Mouse (Mus musculus): ENCODE measurements around the gene Zfp335.
"Not testable (repeated sequence)": the region's sequence is repeated elsewhere in the genome, so short reads cannot be mapped to it uniquely, and the experiment has no call there.

Zfp335 gene

GRCm38 (mm10) chr2:164867566-164867965 lies 44.0 kb downstream of the Zfp335 start:
- DNase-seq (ENCODE audit: low spot score), result no peak

DNA sequence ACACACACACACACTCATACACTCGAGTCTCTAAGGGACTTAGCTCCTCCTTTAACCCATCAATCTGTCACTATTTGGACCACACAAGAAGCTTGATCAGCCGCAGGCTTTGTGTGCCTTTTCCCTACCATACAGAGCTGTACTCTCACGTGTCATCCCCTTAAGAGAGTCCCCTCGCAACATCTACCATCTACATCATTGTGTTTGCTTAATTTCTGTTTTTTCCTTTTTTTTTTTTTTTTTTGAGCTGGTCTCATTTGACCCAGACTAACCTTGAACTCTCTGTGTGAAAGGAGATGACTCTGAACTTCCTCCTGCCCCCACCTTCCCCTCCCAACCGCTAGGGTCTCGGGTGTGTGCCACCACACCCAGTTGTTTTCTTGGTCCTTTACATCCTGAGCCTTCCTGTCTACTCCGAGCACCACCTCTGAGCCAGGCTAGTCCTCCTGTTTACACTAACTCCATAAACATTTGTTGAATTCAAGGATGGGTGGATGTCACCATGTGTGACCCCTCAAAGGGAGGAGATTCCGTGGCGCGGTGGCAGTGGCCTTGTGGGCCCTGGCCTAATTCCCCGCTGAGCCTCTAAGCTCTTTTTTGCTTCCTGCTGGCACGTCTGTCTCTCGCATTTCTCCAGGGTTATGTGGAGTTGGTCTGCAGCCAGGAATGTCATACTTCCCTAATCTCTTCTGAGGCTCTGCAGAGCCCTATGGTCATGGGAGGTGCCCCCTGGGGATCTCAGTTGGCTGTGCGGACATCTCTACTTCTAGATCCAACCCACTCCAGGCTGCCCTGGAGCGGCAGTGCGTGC lies 44.6 kb downstream of the Zfp335 start:
- no peak for DNase-seq (ENCODE audit: low spot score)

DNA sequence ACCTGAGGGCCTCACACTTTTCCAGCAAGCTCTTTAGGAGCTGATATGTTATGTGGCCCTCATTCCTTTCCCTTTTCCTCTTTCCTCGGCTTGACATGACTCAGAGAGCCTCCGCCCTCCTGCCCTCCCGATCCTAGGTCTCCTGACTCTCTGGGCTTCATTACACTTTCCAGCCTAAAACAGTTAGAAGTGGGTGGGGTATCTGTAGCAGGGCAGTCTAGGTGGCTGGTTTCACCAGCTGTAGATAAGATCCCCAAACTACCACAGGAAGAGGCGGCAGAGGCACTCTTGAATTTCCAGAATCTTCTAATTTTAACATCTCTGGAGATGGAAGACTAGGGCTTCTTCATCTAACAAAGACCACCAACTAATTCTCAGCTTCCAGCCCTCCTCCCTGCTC lies 47.0 kb downstream of the Zfp335 start:
- no peak for DNase-seq (ENCODE audit: low spot score)

DNA sequence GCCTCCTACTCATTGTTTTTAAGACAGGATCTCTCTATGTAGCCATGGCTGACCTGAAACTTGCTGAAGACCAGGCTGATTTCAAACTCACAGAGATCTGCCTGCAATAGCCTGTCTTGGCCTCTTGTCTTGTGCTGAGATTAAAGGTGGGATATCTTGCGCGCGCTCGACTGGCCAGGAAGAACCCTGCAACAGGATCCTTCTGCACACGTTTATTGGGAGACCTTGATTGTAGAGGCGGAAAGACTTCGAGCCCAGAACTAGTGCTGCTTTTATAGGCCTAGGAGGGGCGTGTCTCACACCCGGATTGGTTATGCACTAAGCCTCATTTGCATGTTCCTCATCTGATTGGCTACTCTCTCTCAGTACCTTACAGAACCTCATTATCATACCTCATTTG lies 48.1 kb downstream of the Zfp335 start:
- not testable (repeated sequence) for DNase-seq (ENCODE audit: low spot score)

DNA sequence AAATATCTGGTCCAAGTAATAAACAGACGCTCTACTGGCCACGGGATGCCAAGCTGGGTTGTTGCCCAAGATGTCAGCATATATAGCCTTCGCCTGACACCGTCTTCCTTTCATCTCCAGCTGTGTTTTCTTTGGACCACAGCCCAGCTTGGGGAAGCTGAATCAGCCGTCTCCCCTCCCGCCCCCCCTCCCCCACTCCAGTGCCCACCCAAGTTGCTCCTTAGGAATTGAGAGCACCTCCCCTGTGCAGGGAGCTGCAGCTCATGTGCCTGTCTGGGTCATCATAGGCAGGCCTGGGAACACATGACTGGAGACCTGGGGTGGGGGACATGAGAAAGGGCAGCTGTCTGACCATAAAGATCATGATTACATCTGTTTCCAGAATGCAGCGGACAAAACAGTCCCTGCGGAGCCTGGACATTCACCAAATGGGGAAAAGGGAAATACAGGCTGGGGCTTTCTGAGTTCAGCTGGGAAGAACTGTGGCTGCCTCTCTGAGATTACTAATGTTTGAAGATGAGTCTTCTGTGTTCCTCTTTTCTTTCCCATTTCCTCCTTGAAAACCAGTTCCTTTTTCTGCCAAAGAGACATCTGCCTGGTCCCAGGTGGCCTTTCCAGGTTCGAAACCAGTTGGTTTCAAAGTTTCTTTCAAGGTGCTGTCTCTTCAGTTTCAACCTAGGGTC lies 49.2 kb downstream of the Zfp335 start:
- no peak for DNase-seq (ENCODE audit: low spot score)

GRCm38 (mm10) chr2:164861094-164861493 lies 50.5 kb downstream of the Zfp335 start:
- DNase-seq (ENCODE audit: low spot score), result no peak

- no peak for DNase-seq (ENCODE audit: low spot score)
Measured at GRCm38 (mm10) chr2:164859640-164860432, 51.7 kb downstream of the Zfp335 start.

DNA sequence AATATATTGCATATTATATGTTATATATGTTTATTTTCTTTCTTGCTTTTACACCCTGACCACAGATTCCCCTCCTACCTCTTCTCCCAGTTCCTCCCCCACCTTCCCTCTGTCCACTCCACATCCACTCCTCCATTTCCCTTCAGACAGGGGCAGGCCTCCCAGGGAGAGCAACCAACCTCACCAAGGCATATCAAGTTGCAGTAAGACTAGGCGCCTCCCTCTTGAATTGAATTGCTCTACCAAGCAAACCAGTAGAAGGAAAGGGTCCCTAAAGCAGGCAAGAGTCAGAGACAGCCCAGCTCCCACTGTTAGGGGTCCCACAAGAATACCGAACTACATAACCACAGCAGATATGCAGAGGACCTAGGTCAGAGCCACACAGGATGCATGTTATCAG lies 52.4 kb downstream of the Zfp335 start:
- DNase-seq (ENCODE audit: low spot score), result no peak

- DNase-seq (ENCODE audit: low spot score), result no peak
Measured at GRCm38 (mm10) chr2:164857842-164858553, 53.6 kb downstream of the Zfp335 start.

DNA sequence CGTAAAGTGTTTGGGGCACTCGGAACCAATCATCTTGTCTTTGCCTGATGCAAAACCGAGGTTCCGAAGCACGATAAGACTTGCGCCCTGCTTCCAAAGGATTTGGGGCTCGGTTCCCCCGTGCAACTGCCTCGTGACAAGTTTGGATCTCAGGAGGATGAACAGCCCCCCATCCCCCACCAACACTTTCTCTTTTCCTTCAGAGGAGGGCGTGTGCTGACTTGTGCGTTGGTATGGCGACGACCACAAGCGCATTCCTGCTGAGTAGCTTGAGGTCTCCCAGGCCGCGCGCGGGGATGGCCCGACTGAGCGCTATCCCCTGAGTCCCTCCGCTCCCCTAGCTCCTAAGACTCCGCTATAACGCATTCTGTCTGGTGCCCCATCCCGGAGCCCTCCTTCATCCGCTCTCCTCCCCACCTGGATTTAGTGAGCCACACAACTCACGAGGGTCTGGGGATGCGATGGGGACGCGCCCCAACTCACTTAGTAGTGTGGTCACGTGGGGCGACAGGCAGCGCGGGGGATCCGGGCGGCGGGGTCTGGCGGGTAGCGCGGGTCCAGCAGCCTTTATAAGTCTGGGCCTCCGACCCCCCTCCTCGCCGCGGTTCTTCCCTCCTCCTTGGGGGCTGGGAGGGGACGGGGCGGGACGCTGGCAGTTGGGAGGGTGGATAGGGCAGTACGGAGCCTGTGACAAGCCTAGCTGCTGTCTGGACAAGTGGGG lies 54.3 kb downstream of the Zfp335 start, which contains the start of gene Pltp:
Pltp (minus strand) TSS at position 611 of the 721 bp plus-strand sequence.
- DNase-seq (ENCODE audit: low spot score), result peak; percentile 67

GRCm38 (mm10) chr2:164856309-164857100 lies 55.1 kb downstream of the Zfp335 start:
- DNase-seq (ENCODE audit: low spot score), result peak; percentile 18

DNA sequence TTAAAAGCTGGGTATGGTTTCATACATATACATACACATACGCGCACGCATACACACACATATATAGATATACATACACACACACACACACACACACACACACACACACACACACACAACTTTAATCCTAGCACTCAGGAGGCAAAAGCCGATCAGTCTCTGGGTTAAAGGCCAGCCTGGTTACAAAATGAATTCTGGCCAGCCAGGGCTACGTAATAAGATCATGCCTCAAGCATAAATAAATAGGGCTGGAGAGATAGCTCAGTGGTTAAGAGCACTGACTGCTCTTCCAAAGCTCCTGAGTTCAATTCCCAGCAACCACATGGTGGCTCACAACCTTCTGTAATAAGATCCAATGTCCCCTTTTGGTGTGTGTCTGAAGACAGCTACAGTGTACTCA lies 56.0 kb downstream of the Zfp335 start:
- not testable (repeated sequence) for DNase-seq (ENCODE audit: low spot score)

- no peak for DNase-seq (ENCODE audit: low spot score)
Measured at GRCm38 (mm10) chr2:164850061-164850460, 61.5 kb downstream of the Zfp335 start.

GRCm38 (mm10) chr2:164845782-164846181 lies 65.8 kb downstream of the Zfp335 start:
- DNase-seq (ENCODE audit: low spot score), result no peak

All from retina, embryonic 14.5 days (tissue).